Mouse (Mus musculus) embryo, embryonic 11.5 days (tissue): Measurements from ENCODE around the gene Gm17349.
A peak's percentile ranks its signal among the peaks of the same experiment; 100 is the strongest.
"Not testable (repeated sequence)": the region's sequence is repeated elsewhere in the genome, so short reads cannot be mapped to it uniquely, and the experiment has no call there.

ENCODE experiments used
- DNase-seq: peaks from one replicate; pipeline ENCODE4 v3.0.0-alpha.2; 2012; ENCODE audit warnings: low read depth, low spot score

Gm17349 gene

GRCm38 (mm10) chr15:99705440-99706048, at the start of gene Gm17349:
Gm17349 (minus strand) TSS chr15:99705490.
- no peak for DNase-seq

DNA sequence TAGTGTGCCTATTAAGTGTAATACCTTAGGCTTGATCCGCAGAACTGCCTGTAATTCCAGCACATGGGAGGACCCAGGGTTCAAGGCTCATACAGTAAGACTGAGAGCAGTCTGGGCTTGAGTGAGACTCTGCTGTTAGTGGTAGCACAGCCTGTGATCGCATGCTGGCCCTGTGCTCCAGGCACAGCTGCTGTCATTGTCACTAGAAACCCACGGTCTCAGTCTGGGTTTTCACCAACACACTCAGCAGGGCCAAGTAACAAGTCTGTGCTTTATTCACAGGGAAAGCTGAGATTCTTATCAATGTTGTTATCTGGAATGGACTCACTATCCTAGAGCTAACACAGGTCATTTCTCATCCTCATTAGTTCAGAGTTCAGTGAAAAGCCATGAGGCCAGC, 48.9 kb upstream of the Gm17349 start:
- DNase-seq: no peak

DNA sequence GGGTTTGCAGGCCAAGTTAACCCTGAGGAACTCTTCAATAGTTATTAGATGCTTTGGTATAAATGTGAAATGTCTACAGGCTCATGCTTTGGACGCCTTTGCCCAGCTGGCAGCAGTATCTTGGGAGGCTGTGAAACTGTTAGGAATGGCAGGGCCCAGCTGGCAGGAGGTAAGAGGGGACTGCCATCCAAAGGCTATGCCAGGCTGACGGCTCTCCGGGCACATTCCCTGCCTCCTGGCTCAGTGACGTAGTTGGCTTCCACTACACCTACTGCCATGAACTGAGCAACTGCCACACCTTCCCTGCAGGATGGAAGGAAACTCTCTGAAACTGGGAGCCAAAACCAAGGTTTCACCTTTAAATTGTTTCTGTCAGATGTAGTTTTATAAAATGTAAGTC, 34.9 kb upstream of the Gm17349 start:
- DNase-seq: no peak

GRCm38 (mm10) chr15:99736675-99737074, 31.4 kb upstream of the Gm17349 start:
- DNase-seq: no peak

DNA sequence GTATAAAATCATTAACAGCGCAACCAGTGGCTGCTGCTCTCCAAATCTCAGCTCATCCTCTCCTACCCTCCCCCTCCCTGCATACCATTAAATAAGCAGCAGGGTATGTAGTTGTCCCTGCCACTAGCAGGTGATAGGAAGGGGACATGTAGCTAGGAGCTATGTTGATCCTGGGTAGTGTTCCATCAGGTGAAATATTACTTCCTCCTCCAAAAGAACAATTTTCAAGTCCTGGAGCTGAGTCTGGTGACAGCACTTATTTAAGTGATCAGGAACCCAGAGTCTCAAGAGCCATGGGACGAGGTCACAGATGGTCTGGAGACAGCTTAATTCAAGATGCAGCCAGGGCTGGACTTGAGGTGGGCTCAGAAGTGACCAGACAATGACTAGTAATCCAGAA, 30.3 kb upstream of the Gm17349 start:
- DNase-seq: no peak

DNA sequence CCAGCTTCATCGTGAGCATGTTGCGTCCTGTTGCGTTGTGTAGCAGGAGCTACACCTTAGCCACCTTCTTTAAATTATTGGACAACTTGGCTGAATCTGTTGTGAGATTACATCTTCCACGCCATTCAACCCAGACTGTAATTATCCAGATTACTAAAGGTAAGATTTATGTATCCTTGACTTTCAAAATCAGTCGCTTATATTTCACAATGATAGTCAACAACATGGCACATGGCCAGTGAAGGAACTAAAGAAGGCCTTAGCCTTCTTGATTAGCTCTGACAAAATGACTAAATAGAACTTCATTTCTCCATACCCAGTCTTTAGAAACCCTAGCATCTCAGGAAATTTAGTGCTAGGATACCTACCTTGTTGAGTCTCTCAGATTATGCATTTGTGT, 27.9 kb upstream of the Gm17349 start:
- DNase-seq: no peak

GRCm38 (mm10) chr15:99731678-99732077, 26.4 kb upstream of the Gm17349 start:
- DNase-seq: no peak

GRCm38 (mm10) chr15:99731167-99731566, 25.9 kb upstream of the Gm17349 start:
- DNase-seq: no peak

GRCm38 (mm10) chr15:99729056-99729783, 23.9 kb upstream of the Gm17349 start:
- no peak for DNase-seq

GRCm38 (mm10) chr15:99728211-99728610, 22.9 kb upstream of the Gm17349 start:
- no peak for DNase-seq

- DNase-seq: no peak
These were observed 22.2 kb upstream of the Gm17349 start for GRCm38 (mm10) chr15:99727525-99727924.

DNA sequence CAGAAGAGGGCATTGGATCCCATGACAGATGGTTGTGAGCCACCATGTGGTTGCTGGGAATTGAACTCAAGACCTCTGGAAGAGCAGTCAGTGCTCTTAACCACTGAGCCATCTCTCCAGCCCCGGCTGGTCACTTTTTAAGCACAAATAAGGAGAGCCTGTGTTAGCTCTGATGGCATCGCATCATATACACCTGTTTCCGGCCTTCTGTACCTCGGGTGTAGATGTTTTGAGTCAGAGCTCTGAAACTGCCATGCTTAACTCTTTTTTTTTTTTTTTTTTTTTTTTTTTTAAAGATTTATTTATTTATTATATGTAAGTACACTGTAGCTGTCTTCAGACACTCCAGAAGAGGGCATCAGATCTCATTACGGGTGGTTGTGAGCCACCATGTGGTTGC, 21.7 kb upstream of the Gm17349 start:
- DNase-seq: not testable (repeated sequence)

GRCm38 (mm10) chr15:99726549-99726948, 21.3 kb upstream of the Gm17349 start:
- no peak for DNase-seq

GRCm38 (mm10) chr15:99725341-99726155, 20.3 kb upstream of the Gm17349 start, which contains the start of gene Cox14:
Cox14 (plus strand) TSS chr15:99725618.
- DNase-seq: peak; percentile 96

DNA sequence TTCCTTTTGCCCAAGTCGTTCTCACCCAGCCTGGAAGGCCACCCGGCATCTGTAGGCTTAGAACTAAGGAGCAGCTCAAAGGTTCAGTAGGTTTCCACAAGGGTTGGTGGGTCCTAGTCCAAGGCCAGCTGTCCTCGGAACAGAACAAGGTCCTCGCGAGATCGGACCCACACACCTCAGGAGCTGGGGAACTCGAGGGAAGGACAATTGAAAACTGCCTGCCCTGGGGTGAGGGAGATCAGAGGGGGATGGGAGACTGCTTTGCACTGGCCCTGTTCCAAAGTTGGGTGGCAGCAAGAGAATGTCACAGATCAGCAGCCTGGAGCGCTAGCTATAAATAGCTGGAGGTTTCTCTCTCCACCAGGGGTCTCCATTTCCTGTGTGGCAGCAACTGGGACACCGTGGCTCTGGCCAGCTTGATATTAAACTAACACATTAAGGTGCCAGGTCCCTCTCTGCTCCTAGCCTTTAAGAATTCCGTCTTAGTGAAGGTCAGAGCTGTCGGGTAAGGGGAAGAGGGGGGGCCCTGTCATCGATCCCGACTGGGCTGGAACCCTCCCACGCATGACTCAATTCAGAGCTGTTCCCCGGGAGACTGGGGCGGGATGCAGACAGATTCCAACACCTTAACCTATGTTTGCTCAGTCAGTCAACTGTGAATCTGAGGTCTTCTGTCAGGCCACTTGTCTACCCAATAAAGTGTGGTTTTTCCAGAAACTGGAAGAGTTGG, 19.2 kb upstream of the Gm17349 start:
- peak; percentile 44 for DNase-seq

DNA sequence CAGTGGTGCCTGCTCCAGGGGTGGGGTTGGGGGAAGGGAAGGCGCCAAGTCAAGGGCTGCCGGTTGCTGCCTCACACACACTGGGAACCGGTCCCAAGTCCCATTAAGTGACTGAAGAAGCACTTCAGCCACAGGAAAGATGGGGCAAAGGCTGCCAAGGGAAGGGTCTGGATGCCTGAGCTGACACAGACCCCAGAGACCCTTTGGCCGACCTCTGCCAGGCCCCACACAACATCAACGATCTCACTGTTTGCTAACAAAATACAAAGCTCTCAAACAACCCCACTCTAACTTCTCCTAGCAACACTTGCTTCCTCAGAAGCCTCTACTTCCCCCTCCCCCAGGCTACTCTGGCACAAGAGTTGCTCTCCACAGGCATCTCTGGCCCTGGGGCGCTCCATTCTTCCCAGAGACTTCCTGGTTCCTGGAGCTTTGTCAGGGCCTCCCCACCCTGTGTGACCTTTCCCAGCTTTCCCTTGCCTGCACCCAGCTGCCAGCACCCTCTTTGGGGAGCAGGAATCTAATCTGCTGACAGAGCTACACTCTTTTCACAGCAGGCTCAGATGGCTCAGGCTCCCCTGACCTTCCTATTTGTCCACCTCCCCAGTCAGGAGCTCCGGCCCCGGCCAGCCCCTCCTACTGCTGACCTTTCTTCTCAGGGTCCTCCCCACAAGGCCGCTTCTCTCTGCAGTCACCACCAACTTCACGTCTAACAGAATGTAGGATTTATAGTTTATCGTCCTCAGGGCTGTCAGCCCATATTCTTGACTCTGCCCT, 18.4 kb upstream of the Gm17349 start:
- no peak for DNase-seq

DNA sequence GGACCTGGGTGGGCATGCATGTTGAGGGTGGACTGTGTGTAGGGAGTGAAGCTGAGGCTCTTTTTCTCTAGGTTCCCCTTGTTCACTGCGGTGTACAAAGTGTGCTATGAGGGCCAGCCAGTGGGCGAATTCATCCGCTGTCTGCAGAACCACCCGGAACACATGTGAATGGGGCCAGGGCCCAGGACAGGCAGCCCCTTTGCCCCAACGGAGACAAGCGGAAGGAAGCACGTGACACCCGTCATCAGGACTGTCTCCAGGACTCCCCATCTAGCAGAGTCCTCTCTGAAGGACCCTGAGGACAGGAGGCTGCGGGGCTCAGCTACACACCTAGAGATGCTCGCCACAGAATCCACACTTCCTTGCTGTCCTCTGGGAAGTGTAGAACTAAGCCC, 17.8 kb upstream of the Gm17349 start:
- DNase-seq: no peak

GRCm38 (mm10) chr15:99721921-99722743, 16.8 kb upstream of the Gm17349 start:
- DNase-seq: no peak

DNA sequence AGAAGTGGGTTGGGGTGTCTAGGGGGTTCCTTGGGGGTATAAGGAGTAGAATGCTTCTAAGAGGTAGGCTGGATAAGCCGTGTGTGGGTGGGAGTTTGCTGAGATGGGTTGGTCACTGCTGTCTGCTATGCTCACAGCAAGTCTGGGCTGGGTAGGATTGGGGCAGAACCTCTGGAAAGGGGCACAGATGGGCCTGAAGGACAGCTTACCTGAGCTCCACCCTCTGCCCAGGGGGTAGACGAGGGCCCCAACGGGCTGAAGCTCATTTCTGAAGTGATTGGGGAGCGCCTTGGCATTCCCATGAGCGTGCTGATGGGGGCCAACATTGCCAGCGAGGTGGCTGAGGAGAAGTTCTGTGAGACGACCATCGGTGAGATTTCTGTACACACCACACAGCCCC, 14.6 kb upstream of the Gm17349 start:
- no peak for DNase-seq

DNA sequence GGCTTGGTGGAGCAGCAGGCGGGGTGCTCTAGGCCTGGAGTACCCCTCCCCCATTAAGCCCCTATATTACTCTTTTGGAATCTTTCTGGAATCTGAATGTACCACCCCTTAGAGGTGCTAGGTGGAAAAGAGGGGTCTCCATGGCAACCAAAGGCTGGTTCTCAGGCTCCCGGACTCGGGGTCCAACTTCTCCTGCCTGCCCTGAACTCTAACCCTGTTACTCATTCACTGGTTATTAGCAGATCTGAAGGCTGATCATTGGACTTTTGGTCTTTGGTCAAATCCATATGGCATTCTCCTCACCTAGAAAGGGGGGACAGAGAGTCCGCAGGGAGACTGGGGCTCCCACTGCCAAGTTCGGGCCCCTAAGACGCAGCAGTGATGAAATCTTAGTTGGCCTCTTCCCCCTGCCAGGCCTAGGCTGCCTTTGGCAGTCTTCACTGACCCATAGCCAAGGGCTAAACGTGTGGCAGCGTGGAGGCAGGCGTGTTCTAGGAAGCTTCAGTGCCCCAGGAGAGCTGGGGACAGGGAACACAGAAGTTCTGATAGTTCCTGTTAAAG, 13.3 kb upstream of the Gm17349 start:
- no peak for DNase-seq
